Mouse (Mus musculus) kidney, embryonic 16.5 days (tissue): ENCODE data around the gene Vstm2l. TPM values are rescaled to one million over a fixed set of nuclear protein-coding genes. Genes with fewer than 3 reads are reported as not detected.
A peak's percentile ranks its signal among the peaks of the same experiment; 100 is the strongest.

Experiments
- ATAC-seq: fragments of 200-750 bp; cut with Nextera tagmentation; 2 replicates; pipeline ENCODE4 v1.8.0; 2017; ENCODE audit warnings: moderate TSS enrichment; ENCODE audit not compliant: low FRiP score, low TSS enrichment
- H3K27ac ChIP-seq: fragments of 300-500 bp; sonication (generic); 2 replicates; pipeline ENCODE4 v1.5.1; 2014; ENCODE audit warnings: low read length
- H3K27me3 ChIP-seq: fragments of 300-500 bp; sonication (generic); 2 replicates; pipeline ENCODE4 v1.6.1; 2014; ENCODE audit warnings: low read length, control low read depth, mixed read lengths; ENCODE audit not compliant: insufficient read depth
- H3K36me3 ChIP-seq: fragments of 300-500 bp; sonication (generic); 2 replicates; pipeline ENCODE4 v1.6.1; 2014; ENCODE audit warnings: low read length, control low read depth, mixed read lengths; ENCODE audit not compliant: insufficient read depth
- H3K4me1 ChIP-seq: fragments of 300-500 bp; sonication (generic); 2 replicates; pipeline ENCODE4 v1.6.1; 2014; ENCODE audit warnings: low read length, control low read depth, mixed read lengths; ENCODE audit not compliant: insufficient read depth
- H3K4me2 ChIP-seq: fragments of 300-500 bp; sonication (generic); replicated peaks from 2 replicates; pipeline ENCODE4 v1.6.1; 2014; ENCODE audit warnings: low read depth, low read length
- H3K4me3 ChIP-seq: fragments of 300-500 bp; sonication (generic); 2 replicates; pipeline ENCODE4 v1.5.1; 2014; ENCODE audit warnings: mild to moderate bottlenecking, low read length
- H3K9ac ChIP-seq: fragments of 300-500 bp; sonication (generic); replicated peaks from 2 replicates; pipeline ENCODE4 v1.6.1; 2014; ENCODE audit warnings: low read length
- H3K9me3 ChIP-seq: fragments of 300-500 bp; sonication (generic); 2 replicates; pipeline ENCODE4 v1.6.1; 2016; ENCODE audit warnings: low read length, control low read depth
- WGBS: fragments of 180-500 bp; shearing (Covaris S2); extraction: QIAGEN DNeasy Blood & Tissue Kit; methylation state at CpG from one replicate; pipeline ENCODE4 v1.1.7; 2014; 5-methylcytosine and 5-hydroxymethylcytosine counted together
- polyA plus RNA-seq: library from polyadenylated mRNA; unstranded; fragments of >200 nt; fragmentation: Nextera tagmentation; extraction: Ambion mirVana; gene quantifications from 2 replicates; pipeline ENCODE4 v1.2.1, GENCODE M21; 2015

Vstm2l gene
- polyA plus RNA-seq, 1 experiment from 2014 or later: 0.22 TPM

GRCm38 (mm10) chr2:157944156-157944893 lies 29.9 kb downstream of the Vstm2l start:
- no peaks in the 10 kb centered on the region for H3K9me3 ChIP-seq
- 9% methylated on average over 32 of the region's 37 CpGs for WGBS
- H3K27ac ChIP-seq: no peak overlapping the region
- peak overlapping the region; percentile 77 for H3K9ac ChIP-seq
- peak overlapping the region; percentile 57 for H3K4me3 ChIP-seq
- ATAC-seq: peak; percentile 60
- H3K27me3 ChIP-seq: peaks cover 28% of the 10 kb centered on the region
- peaks cover 24% of the 10 kb centered on the region for H3K4me1 ChIP-seq
- peak overlapping the region; percentile 98 for H3K4me2 ChIP-seq
- no peaks in the 10 kb centered on the region for H3K36me3 ChIP-seq

GRCm38 (mm10) chr2:157953978-157954377 lies 39.5 kb downstream of the Vstm2l start:
- Histone ChIP-seq H3K36me3 (no peaks in the 10 kb centered on the region), H3K9me3 (no peaks in the 10 kb centered on the region), H3K4me1 (0 out of 2 replicates have a peak, but pooled peaks cover 5% of the 10 kb centered on the region), H3K4me2 (no peak overlapping the region), H3K4me3 (no peak overlapping the region), H3K27ac (no peak overlapping the region), H3K9ac (no peak overlapping the region), H3K27me3 (no peaks in the 10 kb centered on the region)
- no peak for ATAC-seq
- 67% methylated on average over 5 of the region's 5 CpGs for WGBS

- no peak; the same call in 1 of the 2 replicates for ATAC-seq
- H3K36me3 ChIP-seq: no peaks in the 10 kb centered on the region
- H3K4me2 ChIP-seq: no peak overlapping the region
- 3% methylated on average over 2 of the region's 2 CpGs for WGBS
- 0 out of 2 replicates have a peak, but pooled peaks cover 5% of the 10 kb centered on the region for H3K4me1 ChIP-seq
- H3K4me3 ChIP-seq: no peak overlapping the region
- no peaks in the 10 kb centered on the region for H3K9me3 ChIP-seq
- H3K27ac ChIP-seq: no peak overlapping the region
- H3K27me3 ChIP-seq: no peaks in the 10 kb centered on the region
- H3K9ac ChIP-seq: no peak overlapping the region
These were observed 43.3 kb downstream of the Vstm2l start for GRCm38 (mm10) chr2:157957707-157958108.

GRCm38 (mm10) chr2:157967856-157968255 lies 53.4 kb downstream of the Vstm2l start:
- Histone ChIP-seq H3K36me3 (no peaks in the 10 kb centered on the region), H3K27ac (no peak overlapping the region), H3K9me3 (no peaks in the 10 kb centered on the region), H3K4me2 (no peak overlapping the region), H3K9ac (no peak overlapping the region), H3K4me3 (no peak overlapping the region), H3K4me1 (no peaks in the 10 kb centered on the region), H3K27me3 (no peaks in the 10 kb centered on the region)
- WGBS: 9% methylated on average over 3 of the region's 3 CpGs
- ATAC-seq: no peak

- 61% methylated on average over 6 of the region's 6 CpGs for WGBS
- peaks cover 6% of the 10 kb centered on the region; the same call in 1 of the 2 replicates for H3K4me1 ChIP-seq
- H3K27me3 ChIP-seq: no peaks in the 10 kb centered on the region
- no peak overlapping the region for H3K4me2 ChIP-seq
- no peak for ATAC-seq
- no peak overlapping the region for H3K4me3 ChIP-seq
- no peaks in the 10 kb centered on the region for H3K9me3 ChIP-seq
- no peak overlapping the region for H3K27ac ChIP-seq
- H3K36me3 ChIP-seq: no peaks in the 10 kb centered on the region
- no peak overlapping the region for H3K9ac ChIP-seq
These were observed 55.7 kb downstream of the Vstm2l start for GRCm38 (mm10) chr2:157970124-157970523.

- ATAC-seq: no peak
- H3K27me3 ChIP-seq: no peaks in the 10 kb centered on the region
- no peaks in the 10 kb centered on the region for H3K9me3 ChIP-seq
- H3K36me3 ChIP-seq: no peaks in the 10 kb centered on the region
- no peak overlapping the region for H3K4me2 ChIP-seq
- 3% methylated on average over 3 of the region's 3 CpGs for WGBS
- H3K4me3 ChIP-seq: no peak overlapping the region
- no peak overlapping the region for H3K9ac ChIP-seq
- no peak overlapping the region for H3K27ac ChIP-seq
- peaks cover 12% of the 10 kb centered on the region for H3K4me1 ChIP-seq
These were observed 56.2 kb downstream of the Vstm2l start for GRCm38 (mm10) chr2:157970669-157971068.

GRCm38 (mm10) chr2:157974604-157975501 lies 60.4 kb downstream of the Vstm2l start:
- ATAC-seq: 0 out of 2 replicates have a peak, but pooled peaks have one; percentile 15
- Histone ChIP-seq H3K9me3 (no peaks in the 10 kb centered on the region), H3K4me2 (peak overlapping the region; percentile 13; the same call in 1 of the 2 replicates), H3K9ac (no peak overlapping the region), H3K36me3 (no peaks in the 10 kb centered on the region), H3K4me1 (peaks cover 16% of the 10 kb centered on the region), H3K4me3 (no peak overlapping the region), H3K27ac (no peak overlapping the region), H3K27me3 (no peaks in the 10 kb centered on the region)
- 3% methylated on average over 23 of the region's 23 CpGs for WGBS

GRCm38 (mm10) chr2:157975595-157975994 lies 61.1 kb downstream of the Vstm2l start:
- H3K27ac ChIP-seq: no peak overlapping the region
- H3K4me3 ChIP-seq: no peak overlapping the region
- 1% methylated on average over 7 of the region's 7 CpGs for WGBS

GRCm38 (mm10) chr2:157979241-157979640 lies 64.8 kb downstream of the Vstm2l start:
- H3K9ac ChIP-seq: no peak overlapping the region
- peaks cover 12% of the 10 kb centered on the region for H3K36me3 ChIP-seq
- H3K4me2 ChIP-seq: no peak overlapping the region
- 38% methylated on average over 5 of the region's 5 CpGs for WGBS
- H3K4me3 ChIP-seq: no peak overlapping the region
- no peaks in the 10 kb centered on the region for H3K9me3 ChIP-seq
- H3K27me3 ChIP-seq: no peaks in the 10 kb centered on the region
- no peak for ATAC-seq
- no peak overlapping the region for H3K27ac ChIP-seq
- peaks cover 16% of the 10 kb centered on the region for H3K4me1 ChIP-seq

More at GRCm38 (mm10) chr2:157975595-157975994, 61.1 kb downstream of the Vstm2l start:
- Histone ChIP-seq H3K4me1 (peaks cover 16% of the 10 kb centered on the region), H3K9me3 (no peaks in the 10 kb centered on the region), H3K36me3 (no peaks in the 10 kb centered on the region), H3K27me3 (no peaks in the 10 kb centered on the region), H3K9ac (no peak overlapping the region), H3K4me2 (no peak overlapping the region)
- ATAC-seq: no peak
